Mouse (Mus musculus): ENCODE measurements at regions not wholly inside any gene's neighbourhood (a gene's known extent, or its start where the extent isn't known, plus 50 kb on each side); places are given as distances from the start of the nearest gene placed in this dataset.

DNA sequence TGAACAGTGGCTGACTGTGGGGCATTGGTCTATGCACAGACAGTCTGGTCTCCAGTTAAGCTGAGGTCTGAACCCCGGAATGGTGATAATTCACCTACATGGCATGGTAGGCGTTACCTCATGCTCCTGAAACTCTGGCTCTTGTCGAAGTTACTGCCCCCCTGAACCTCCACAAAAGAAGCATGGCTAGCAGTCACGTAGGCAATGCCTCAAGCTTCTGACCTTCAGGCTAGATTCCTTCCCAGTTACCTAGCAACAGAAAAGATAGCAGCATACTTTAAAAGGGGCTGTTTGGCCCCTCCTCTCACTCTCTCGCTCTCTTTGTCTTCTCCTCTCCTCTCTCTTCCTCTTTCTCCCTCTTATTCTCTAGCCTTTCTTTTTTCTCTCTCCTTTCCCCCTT, 125.8 kb upstream of the Rnaseh2b start:
- no peak for DNase-seq (ENCODE audit: low read depth in 1 of 2, low spot score in 2 of 2)

DNA sequence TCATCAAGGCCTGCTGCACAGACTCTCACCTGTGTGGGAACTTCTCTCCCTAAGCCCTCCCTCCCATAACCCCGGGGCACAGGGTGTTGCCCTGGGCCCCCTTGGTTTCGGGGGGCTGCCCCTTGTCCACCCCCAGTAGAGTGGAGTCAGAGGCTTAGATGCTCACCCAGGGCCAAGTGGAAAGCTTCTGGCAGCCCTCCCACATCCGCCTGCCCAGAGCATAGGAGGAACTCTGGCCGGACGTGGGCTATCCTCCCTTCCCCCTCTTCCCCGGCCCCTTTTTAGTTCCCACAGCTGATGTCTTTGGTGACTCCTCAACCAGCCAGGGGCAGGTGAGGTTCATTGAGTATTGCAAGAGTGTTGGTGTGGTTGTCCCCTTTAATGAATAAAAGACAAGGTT, 125.3 kb upstream of the Rnaseh2b start:
- DNase-seq (ENCODE audit: low read depth in 1 of 2, low spot score in 2 of 2) = no peak

DNA sequence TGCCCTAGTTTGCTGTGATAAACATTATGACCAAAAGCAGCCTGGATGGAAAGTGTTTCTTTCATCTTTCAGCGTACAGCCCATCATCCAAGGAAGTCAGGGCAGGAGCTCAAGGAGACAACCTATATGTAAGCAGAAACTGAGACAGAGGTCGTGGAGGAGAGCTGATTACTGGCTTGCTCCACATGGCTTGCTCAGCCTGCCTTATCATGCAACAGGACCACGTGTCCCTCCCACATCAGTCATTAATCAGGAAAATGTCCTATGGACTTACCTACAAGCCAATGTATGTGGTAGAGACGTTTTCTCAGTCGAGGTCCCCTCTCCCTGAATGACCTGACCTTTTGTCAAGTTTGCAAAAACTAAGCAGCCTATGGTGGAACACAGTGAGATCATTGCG, 123.7 kb upstream of the Rnaseh2b start:
- DNase-seq (ENCODE audit: low read depth in 1 of 2, low spot score in 2 of 2) = no peak

DNA sequence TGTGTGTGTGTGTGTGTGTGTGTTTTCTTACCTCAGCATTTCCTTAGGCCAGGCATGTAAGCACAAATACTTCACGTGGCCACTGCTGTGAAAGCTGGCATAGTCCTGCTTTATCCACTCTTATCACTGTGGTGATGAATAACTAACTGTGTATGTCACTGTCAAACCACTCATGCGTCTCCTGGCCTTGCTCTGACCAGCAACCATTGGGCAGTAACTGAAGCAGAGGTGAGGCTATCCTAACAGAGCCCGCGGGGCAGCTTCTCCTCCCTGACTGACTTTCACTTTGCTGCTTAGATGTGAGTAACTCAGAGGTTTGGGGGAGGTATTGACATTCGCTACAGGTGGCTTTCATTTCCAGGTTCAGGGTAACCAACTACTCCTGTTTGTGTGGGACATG, 122.0 kb upstream of the Rnaseh2b start:
- DNase-seq (ENCODE audit: low read depth in 1 of 2, low spot score in 2 of 2) = no peak

DNA sequence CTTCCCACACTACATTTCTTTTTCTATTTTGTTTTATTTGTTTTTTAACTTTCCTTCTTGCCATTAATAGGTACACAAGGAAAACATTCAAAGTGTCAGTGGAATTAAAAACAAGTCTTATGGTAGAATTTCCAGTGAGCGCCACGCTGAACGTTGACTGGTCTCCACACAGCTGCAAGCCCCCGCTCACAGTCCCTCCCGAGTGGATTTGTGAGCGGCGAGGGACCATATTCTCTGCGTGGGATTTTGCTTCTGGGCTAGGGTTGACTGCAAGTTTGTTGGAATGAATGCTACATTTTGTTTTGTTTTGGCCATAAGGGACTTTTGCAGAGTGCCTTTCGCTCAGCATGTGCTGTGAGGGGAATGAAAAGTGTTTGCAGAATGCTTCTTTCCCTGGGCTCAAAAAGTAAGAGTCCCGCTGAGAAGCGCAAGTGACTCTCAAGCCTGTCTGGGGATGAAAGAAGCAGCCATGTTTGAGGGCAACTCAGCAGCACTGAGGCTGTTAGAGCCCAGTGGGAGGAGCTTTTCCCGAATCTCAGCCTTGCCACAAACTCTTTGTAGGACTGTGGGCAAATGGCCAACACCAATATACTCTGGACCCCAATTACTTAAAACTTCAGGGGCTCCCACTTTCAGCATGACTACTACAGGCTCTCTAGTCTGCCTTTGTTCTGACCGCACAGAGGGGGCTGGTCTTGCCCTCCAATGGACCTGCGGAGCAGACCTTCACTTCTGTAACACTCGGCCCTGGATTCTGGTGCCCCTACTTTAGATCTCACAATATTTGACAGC, 120.9 kb upstream of the Rnaseh2b start:
- no peak for DNase-seq (ENCODE audit: low read depth in 1 of 2, low spot score in 2 of 2)

DNA sequence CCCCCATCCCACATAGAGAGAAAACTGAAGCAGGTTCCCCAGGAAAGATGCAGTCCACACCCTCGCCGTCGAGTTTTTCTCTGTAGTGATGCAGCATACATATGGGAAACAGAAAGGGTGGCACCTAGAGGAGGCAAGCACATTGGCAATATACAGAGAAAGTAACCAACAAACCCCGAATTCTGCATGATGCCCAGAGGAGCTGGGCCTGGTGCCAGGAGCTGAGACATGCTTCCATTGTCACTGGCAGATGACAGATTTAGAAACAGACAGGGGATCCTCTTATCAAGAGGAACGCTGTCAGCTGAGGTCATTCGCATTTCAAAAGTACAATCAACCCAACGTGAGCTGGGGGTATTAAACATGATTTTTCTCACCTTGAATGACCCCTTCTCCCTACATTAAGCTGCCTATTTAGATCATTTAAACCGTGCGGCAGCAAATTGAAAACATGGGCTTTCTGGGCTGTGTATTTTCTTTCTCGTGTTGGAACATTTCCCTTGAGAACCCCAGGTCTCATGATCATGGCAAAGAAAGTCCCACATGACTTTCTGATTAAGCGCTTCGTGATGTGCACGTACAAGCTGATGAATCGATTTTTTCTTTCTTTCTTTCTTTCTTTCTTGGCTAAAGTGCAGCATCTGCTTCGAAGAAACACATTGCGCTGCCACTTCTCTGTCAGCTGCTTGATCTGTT, 118.4 kb upstream of the Rnaseh2b start:
- DNase-seq (ENCODE audit: low read depth in 1 of 2, low spot score in 2 of 2) = no peak

DNA sequence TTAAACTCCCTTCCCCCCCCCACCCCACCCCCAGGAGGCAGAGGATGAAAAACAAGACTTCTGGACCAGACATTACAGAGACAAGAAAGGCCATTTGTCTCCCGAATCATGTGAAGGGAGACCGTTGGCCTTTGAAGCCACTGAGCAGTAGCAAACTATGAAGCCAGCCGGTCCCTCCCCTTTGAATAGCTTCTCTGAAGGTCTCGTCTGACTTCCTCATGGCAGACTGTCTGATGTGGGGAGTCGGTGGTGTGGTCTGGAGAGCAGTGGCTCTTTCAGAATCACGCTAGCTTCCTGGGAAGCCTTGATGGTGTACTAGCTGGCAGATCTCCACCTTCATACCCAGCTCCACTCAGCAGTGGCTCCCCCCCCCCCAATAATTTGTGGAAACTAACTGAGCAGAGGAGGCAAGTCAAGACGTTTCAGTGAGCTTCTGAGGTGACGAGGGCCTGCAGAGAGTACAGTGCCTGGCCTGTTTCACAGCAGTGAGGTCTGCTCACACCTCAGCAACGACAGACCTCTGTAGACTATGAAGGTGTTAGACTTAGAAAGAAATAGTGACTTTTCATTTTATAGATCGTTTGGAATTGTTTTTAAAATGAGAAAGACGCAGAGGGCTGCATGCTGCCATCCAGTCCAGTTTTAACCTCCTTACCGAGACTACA, 116.9 kb upstream of the Rnaseh2b start:
- DNase-seq (ENCODE audit: low read depth in 1 of 2, low spot score in 2 of 2) = no peak

DNA sequence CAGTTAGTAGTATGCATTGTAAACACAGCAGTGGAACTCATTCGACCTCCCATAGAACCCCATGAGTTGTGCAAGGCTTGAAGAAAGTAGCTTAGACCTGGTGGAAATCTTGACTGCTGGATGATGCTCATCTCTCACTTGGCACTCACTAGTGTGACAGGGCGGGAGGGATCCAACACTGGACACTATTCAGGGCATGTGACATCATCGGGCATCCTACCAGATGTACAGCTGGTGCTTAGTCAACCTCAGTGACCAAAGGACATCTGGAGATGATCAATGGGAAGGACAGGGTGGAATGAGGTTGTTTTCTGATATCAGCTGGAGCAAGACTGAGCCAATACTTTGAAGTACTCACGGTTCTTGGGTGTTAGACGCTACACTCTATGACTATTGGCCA, 114.9 kb upstream of the Rnaseh2b start:
- no peak for DNase-seq (ENCODE audit: low read depth in 1 of 2, low spot score in 2 of 2)

DNA sequence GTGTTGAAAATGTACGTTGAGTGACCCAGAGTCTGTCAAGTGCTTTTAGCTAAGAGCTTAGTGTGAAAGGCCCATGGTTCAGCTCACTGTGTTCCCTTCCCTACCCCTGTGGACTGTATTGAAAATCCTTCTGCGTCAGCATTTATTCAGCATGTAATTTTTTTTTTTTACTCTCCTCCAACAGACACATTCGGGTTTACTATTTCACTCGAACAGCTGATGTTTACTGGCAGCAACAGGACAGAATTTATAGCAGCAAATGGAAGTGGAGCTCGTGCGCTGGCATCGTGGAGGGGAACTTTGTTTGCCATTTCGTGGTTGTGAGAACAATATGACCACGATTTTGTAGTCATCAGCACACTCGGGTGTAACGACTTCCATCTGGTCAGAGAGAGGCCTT, 105.0 kb upstream of the Rnaseh2b start:
- no peak for DNase-seq (ENCODE audit: low read depth in 1 of 2, low spot score in 2 of 2)

DNA sequence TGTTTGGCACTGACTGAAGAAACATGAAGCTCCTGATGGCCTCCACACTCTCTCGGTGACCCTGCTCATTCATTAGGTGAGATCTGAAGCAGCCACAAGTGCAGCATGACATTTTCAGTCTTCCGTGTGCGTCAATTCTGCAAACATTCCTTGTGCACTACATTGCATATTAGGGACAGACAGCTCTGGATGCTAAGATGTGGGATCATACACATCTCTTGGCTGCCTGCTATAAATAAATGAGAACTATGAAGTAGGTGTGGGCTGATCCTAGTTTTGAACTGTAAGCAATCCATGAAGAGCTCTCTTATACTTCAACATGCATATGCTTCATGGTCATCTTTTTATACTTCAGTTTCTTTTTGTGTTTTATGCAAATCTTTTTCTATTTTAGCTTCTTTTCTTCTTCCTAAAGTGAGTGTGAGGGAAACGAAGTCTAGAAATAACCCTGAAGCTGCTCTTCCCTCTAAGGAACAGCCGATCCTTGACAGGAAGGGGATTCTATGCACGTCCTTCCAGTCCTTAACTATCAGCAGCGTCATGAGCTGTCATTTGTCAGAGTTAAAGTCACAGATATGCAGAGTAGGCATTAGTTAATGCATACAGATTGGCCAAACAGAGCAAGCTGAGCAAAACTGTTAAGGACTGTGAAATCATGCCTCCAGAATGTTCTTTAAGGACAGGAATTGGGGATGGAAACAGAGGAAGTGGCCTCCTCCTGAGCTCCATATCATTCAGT, 104.1 kb upstream of the Rnaseh2b start:
- DNase-seq (ENCODE audit: low read depth in 1 of 2, low spot score in 2 of 2) = no peak

DNA sequence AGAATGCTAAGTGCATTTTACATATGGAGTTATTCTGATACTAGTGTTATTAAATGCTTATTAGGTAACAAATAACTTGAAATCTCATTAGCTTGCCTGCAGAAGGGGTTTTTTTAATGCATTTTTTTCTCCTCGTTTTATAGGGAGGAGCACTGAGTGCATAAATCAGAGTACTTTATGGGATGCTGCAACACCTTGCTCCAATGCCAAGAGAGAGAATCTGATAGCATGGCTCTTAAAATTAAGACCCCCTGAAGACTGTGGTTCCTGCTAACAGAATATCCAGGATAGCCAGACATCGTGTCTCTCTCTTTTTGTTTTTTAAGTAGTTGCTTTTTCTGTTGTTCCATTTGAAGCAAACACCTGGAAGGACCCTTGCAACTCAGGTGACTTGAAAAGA, 100.8 kb upstream of the Rnaseh2b start:
- DNase-seq (ENCODE audit: low read depth in 1 of 2, low spot score in 2 of 2) = no peak

DNA sequence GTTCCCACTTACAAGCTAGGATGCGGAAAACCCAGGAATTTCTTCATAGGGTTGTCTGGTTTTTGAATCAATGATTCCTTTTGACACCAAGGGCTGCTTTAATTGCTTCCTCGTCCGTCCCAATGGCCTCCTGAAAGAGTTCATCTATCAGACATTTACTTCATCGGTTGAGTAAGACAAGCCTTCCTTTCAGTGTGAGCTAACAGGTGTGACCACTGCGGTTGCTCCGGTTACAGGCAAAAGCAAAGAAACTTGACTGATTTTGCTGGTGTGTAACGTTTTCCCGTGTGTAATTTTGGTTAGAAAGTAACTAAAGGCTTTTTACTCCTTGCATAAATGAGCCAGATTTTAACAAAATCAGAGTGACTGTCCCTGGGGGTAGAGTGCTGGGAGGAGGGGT, 99.6 kb upstream of the Rnaseh2b start:
- DNase-seq (ENCODE audit: low read depth in 1 of 2, low spot score in 2 of 2) = no peak

DNA sequence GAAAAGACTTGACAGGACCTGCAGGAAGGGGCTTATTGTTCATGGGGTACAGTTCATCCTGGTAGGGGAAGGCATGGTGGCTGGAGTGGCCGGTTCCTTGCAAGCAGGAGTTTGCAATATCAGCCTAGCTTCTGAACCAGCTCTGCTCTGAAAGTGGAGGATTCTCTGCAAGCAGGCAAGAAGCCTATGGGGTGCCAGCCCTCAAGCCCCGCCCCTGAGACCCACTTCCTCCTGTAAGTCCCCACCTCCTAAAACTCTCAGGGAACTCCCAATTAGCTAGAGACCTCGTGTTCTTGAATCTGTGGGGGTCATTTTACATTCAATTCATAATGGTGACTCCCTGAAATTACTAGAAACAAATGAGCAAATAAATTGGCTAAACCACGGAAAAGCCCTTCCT, 99.0 kb upstream of the Rnaseh2b start:
- DNase-seq (ENCODE audit: low read depth in 1 of 2, low spot score in 2 of 2) = no peak

DNA sequence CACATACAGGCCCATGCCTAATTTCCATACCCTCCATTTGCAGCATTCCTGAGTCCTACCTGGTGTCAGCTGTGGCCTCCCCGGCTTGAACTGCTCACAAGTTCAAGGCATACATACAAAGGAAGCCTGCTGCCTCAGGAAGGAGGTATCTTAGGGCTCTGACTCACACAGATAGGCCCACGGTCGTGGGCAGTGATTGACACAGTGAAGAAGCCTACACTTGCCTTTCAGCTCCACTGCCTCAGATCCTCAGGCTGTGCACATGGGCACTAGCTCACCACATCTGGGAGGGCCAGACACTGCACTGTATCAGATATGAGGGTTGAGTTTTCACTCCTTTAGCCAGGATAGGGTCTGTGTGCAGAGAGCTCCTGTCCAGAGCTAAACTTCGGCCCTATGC, 95.6 kb upstream of the Rnaseh2b start:
- DNase-seq (ENCODE audit: low read depth in 1 of 2, low spot score in 2 of 2) = no peak

DNA sequence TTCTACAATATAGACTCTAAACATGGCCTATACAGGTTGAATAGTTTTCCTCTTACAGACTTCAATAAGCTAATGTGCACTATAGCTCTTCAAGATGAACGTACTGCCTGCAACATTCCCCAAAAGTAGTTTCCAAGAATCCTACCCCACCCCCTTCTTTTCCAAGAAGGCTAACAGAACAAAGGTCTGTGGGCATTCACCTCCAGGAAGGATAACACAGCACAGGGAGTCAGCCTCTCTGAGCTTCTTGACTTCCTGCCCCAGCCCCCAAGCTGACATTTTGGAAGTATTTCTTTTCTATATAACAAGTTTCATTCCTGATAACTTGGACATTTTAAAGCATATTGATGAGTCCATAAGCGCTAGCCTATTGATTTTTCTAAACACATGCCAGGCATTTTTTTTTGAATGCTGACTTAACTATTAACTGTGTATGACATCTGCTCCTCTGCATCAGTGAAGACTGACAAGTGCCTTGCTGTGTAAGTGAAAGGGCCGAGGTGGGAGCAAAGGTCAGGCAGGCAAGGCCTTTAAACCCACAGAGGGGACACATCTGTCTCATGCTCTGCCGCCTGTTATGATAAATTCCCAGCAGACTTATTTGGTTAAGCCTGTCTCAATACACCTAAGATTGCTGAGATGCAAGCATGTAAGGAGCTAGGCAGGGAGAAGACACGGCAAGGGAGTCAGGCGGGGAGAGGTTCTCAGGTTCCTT, 93.8 kb upstream of the Rnaseh2b start:
- no peak for DNase-seq (ENCODE audit: low read depth in 1 of 2, low spot score in 2 of 2)

DNA sequence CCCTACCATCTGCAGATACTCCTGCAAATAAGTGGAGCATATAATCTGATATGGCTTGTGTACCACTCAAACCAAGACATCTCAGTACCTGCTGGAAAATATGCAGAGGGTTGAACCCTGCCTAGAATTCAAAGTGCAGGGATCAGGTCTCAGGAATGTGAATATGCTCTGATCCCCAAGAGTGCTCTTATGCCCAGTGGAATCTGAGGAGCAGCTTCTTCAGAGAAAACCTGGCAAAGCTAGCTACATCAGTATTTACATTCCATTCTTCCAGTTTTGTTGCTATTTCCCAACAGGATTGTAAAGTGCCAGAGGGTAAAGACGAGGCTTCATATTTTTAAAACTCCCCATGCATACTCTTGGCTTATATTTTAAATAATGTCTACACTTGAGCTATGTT, 77.3 kb upstream of the Rnaseh2b start:
- DNase-seq (ENCODE audit: low read depth in 1 of 2, low spot score in 2 of 2) = no peak

DNA sequence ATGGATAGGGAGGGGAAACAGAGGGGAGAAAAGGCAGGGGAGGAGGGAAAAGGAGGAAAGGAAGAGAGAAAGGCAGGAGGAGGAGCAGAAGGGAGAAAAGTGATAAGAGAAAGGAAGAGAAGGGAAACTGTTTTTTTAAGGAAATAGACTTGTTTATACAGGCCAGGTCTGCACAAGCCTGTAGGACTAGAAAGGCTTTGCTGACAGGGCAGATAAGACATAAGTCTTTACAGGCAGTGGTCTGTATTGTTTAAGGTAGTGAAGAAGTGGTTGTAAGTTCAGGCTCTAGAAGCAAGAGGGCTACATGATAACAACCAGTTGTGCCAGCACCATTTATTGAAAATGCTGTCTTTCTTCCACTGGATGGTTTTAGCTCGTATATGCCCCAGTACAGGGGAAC, 75.4 kb upstream of the Rnaseh2b start:
- no peak for DNase-seq (ENCODE audit: low read depth in 1 of 2, low spot score in 2 of 2)

DNA sequence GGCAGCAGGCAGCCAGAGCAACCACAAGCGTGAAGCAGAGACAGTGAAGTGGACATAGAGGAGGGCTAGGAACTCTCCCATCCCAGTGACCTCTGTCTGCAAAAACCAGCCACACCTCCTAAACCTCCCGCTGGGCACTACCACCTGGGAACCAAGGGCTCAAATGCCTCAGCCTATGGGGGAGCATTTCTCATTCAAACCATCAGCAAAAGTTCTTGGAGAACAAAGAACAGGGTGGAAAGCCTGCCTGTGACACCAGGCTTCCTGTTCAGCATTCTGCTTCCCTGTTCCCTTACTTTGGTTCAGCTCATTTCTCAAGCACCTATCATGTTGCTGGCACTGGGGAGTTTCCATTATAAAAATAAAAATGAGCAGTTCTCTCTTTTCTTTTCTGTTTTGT, 74.4 kb upstream of the Rnaseh2b start:
- DNase-seq (ENCODE audit: low read depth in 1 of 2, low spot score in 2 of 2) = no peak

DNA sequence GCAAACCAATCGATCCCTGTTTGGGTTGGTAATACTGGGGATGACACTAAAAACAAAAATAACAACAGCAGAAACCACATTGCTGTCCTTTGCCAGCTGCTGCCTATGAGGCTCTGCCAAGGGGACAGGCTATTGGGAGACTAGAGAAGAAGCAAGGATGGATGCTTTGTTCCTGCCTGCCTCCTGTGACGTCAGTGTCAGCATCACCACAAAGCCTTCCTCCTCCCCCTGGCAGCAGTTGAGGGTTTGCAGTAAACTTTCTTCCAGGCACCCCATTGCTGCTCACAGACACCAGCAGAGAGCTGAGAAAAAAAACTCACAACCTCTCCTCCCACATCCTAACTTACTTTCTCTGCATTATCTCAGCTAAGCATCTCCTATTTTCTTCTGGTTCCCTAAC, 73.7 kb upstream of the Rnaseh2b start:
- no peak for DNase-seq (ENCODE audit: low read depth in 1 of 2, low spot score in 2 of 2)

DNA sequence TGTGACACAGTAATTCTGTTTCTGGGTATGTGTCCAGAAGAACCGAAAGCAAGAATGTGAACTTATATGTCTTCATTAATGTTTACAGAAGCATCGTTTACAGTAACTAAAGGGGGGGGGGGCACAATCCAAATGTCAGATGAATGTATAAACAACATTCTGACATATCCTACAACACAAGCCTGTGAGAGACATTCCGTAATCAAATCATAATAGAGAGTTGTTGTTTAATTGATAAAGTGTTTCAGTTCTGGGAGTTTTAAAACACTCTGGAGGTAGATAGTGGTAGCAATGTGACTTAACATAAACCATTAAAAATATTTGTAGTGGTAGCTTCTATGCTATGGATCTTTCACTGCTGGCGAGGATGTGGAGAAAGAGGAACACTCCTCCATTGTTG, 71.6 kb upstream of the Rnaseh2b start:
- no peak for DNase-seq (ENCODE audit: low read depth in 1 of 2, low spot score in 2 of 2)

Data from monocyte, adult 2 months (primary cell).